Mouse (Mus musculus) MEL (cell line): ENCODE results near the gene BC035947. TPM values are rescaled to one million over a fixed set of nuclear protein-coding genes. Genes with fewer than 3 reads are reported as not detected.
"Not testable (repeated sequence)": the region's sequence is repeated elsewhere in the genome, so short reads cannot be mapped to it uniquely, and the experiment has no call there.

Experiments
- DNase-seq: peaks from one replicate; pipeline ENCODE4 v3.0.0; 2011; ENCODE audit warnings: low read depth, low spot score
- H3K27ac ChIP-seq: 2 replicates; pipeline ENCODE4 v1.5.1; 2012; ENCODE audit warnings: low read depth, mild to moderate bottlenecking, control low read depth, low read length, moderate library complexity; ENCODE audit not compliant: control insufficient read depth
- H3K27me3 ChIP-seq, 2 experiments: fragments of 150-350 bp in 1 of 2; sonication (generic) in 1 of 2; 2 replicates each; pipeline ENCODE4 v1.6.1; 2012; ENCODE audit warnings: low read length in 2 of 2, mild to moderate bottlenecking in 2 of 2, improper control_type of control experiment in 1 of 2, moderate library complexity in 1 of 2; ENCODE audit not compliant: insufficient read depth in 2 of 2, control insufficient read depth in 1 of 2
- H3K36me3 ChIP-seq, 2 experiments: 2 replicates each; pipeline ENCODE4 v1.6.1; 2012 to 2014; ENCODE audit warnings: low read length in 2 of 2, improper control_type of control experiment in 1 of 2, inconsistent platforms in 1 of 2, mild to moderate bottlenecking in 1 of 2; ENCODE audit not compliant: insufficient read depth in 2 of 2, control insufficient read depth in 1 of 2
- H3K4me1 ChIP-seq, 2 experiments: fragments of 150-350 bp in 1 of 2; sonication (generic) in 1 of 2; 2 replicates each; pipeline ENCODE4 v1.6.1; 2012; ENCODE audit warnings: low read length in 2 of 2, improper control_type of control experiment in 1 of 2, mild to moderate bottlenecking in 1 of 2; ENCODE audit not compliant: insufficient read depth in 2 of 2, control insufficient read depth in 1 of 2
- H3K4me3 ChIP-seq, 2 experiments: fragments of 150-350 bp in 1 of 2; sonication (generic) in 1 of 2; 2 replicates each; pipeline ENCODE4 v1.5.1; 2012; ENCODE audit warnings: low read depth in 2 of 2, low read length in 2 of 2, mild to moderate bottlenecking in 2 of 2, moderate library complexity in 2 of 2, control low read depth in 1 of 2, improper control_type of control experiment in 1 of 2; ENCODE audit not compliant: control insufficient read depth in 1 of 2, insufficient read depth in 1 of 2
- H3K79me2 ChIP-seq: 2 replicates; pipeline ENCODE4 v1.6.1; 2012; ENCODE audit warnings: mild to moderate bottlenecking, low read length, moderate library complexity; ENCODE audit not compliant: control insufficient read depth, poor library complexity, insufficient read depth
- H3K9ac ChIP-seq: 2 replicates; pipeline ENCODE4 v1.6.1; 2012; ENCODE audit warnings: low read depth, mild to moderate bottlenecking, control low read depth, low read length, moderate library complexity; ENCODE audit not compliant: control insufficient read depth, poor library complexity, severe bottlenecking
- H3K9me3 ChIP-seq: fragments of 150-350 bp; sonication (generic); replicated peaks from 2 replicates; pipeline ENCODE4 v1.6.1; 2012; ENCODE audit warnings: mild to moderate bottlenecking, low read length, improper control_type of control experiment, moderate library complexity; ENCODE audit not compliant: insufficient read depth
- CTCF ChIP-seq, 3 experiments: IDR thresholded peaks in 2 of 3; conservative IDR thresholded peaks in 1 of 3; 2 replicates each; pipeline ENCODE4 v1.5.1; 2011 to 2012; ENCODE audit warnings: low read length in 3 of 3, low read depth in 2 of 3, mild to moderate bottlenecking in 2 of 3, improper control_type of control experiment in 1 of 3, inconsistent platforms in 1 of 3, mixed read lengths in 1 of 3, moderate library complexity in 1 of 3; ENCODE audit not compliant: control insufficient read depth in 1 of 3, insufficient read depth in 1 of 3, poor library complexity in 1 of 3, severe bottlenecking in 1 of 3
- ETS1 ChIP-seq: IDR thresholded peaks from 2 replicates; pipeline ENCODE4 v1.6.1; 2012; ENCODE audit warnings: low read depth, mild to moderate bottlenecking, inconsistent platforms, low read length, improper control_type of control experiment, moderate library complexity
- GATA1 ChIP-seq: IDR thresholded peaks from 2 replicates; pipeline ENCODE4 v1.6.1; 2011; ENCODE audit warnings: low read depth, low read length, improper control_type of control experiment
- MAX ChIP-seq: IDR thresholded peaks from 2 replicates; pipeline ENCODE4 v1.6.1; 2011; ENCODE audit warnings: low read length, improper control_type of control experiment
- MAZ ChIP-seq: IDR thresholded peaks from 2 replicates; pipeline ENCODE4 v1.6.1; 2012; ENCODE audit warnings: low read depth, mild to moderate bottlenecking, inconsistent platforms, low read length, improper control_type of control experiment
- NELFE ChIP-seq: IDR thresholded peaks from 2 replicates; pipeline ENCODE4 v1.6.1; 2011; ENCODE audit warnings: low read depth, low read length, improper control_type of control experiment
- NRF1 ChIP-seq: IDR thresholded peaks from 2 replicates; pipeline ENCODE4 v1.6.1; 2014; ENCODE audit warnings: low read depth, mild to moderate bottlenecking, inconsistent platforms, low read length, improper control_type of control experiment, moderate library complexity; ENCODE audit not compliant: poor library complexity, insufficient read depth, severe bottlenecking
- POLR2AphosphoS2 ChIP-seq: IDR thresholded peaks from 2 replicates; pipeline ENCODE4 v1.6.1; 2011; ENCODE audit warnings: low read length, improper control_type of control experiment
- POLR2AphosphoS5 ChIP-seq: IDR thresholded peaks from 2 replicates; pipeline ENCODE4 v1.6.1; 2012; ENCODE audit warnings: low read depth, borderline replicate concordance, mild to moderate bottlenecking, inconsistent platforms, low read length, moderate library complexity, mixed read lengths
- SIN3A ChIP-seq: IDR thresholded peaks from 2 replicates; pipeline ENCODE4 v1.6.1; 2012; ENCODE audit warnings: low read length, improper control_type of control experiment, inconsistent platforms
- SMC3 ChIP-seq: IDR thresholded peaks from 2 replicates; pipeline ENCODE4 v1.6.1; 2011; ENCODE audit warnings: low read depth, low read length, improper control_type of control experiment
- USF2 ChIP-seq, 2 experiments: IDR thresholded peaks; 2 replicates each; pipeline ENCODE4 v1.6.1; 2011 to 2012; ENCODE audit warnings: improper control_type of control experiment in 2 of 2, low read length in 2 of 2, borderline replicate concordance in 1 of 2, inconsistent platforms in 1 of 2, low read depth in 1 of 2, mild to moderate bottlenecking in 1 of 2; ENCODE audit not compliant: insufficient read depth in 1 of 2
- polyA plus RNA-seq, 2 experiments: library from polyadenylated mRNA; stranded (reverse) in 1 of 2; unstranded in 1 of 2; fragments of >175 nt in 1 of 2; fragments of >200 nt in 1 of 2; gene quantifications; 2 replicates each; pipeline versions ENCODE4 v1.2.1 to v1.2.4; 2012; ENCODE audit warnings: low replicate concordance in 2 of 2, low read depth in 1 of 2; ENCODE audit not compliant: insufficient read length in 2 of 2, insufficient read depth in 1 of 2, missing spikeins in 1 of 2
- total RNA-seq: library from RNA; depleted of rRNA; stranded (reverse); fragments of 300-350 nt; gene quantifications from 2 replicates; pipeline ENCODE4 v1.2.3, GENCODE M21; 2012

The BC035947 gene
- total and polyA plus RNA-seq, 3 experiments, result not detected

DNA sequence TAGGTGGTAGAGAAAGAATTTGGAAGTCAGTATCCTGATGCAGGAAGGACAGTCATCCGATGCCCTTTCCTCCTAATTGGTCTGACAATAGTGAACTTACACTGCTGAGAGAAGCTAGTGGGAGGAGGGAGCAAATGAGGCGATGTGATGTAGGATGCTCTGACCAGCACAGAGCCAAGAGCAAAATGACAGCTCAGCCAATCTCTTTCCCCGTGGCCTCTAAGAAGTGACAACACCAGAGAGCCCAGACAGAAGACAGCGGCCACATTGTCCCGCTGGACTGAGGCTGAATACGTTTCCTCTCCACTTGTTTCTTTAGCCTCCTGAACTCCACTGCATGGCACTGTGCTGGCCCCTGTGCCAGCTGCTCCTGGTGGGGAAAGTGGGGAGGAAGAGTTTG is 37.0 kb upstream of the BC035947 start:
- no peaks in the 10 kb centered on the region for H3K79me2 ChIP-seq
- no peak overlapping the region for H3K27ac ChIP-seq
- H3K36me3 ChIP-seq, result no peaks in the 10 kb centered on the region
- H3K9ac ChIP-seq, result no peak overlapping the region
- no peaks in the 10 kb centered on the region for H3K27me3 ChIP-seq
- TF ChIP-seq SIN3A, result no peak
- TF ChIP-seq USF2 (IDR thresholded peaks at IDR 0.05; ENCODE audit: borderline replicate concordance in 1 of 2, insufficient read depth in 1 of 2, low read depth in 1 of 2, low read length in 2 of 2), result no peak
- TF ChIP-seq POLR2AphosphoS5, result no peak
- TF ChIP-seq MAZ, result no peak
- TF ChIP-seq MAX, result no peak
- no peak for TF ChIP-seq CTCF (IDR thresholded peaks at IDR 0.05 in 2 of 3, conservative IDR thresholded peaks at IDR 0.05 in 1 of 3; ENCODE audit: control insufficient read depth in 1 of 3, insufficient read depth in 1 of 3, low read depth in 2 of 3, low read length in 3 of 3, poor library complexity in 1 of 3, severe bottlenecking in 1 of 3)
- TF ChIP-seq SMC3, result no peak
- H3K4me1 ChIP-seq, result no peaks in the 10 kb centered on the region
- no peak for DNase-seq
- H3K9me3 ChIP-seq, result no peaks in the 10 kb centered on the region
- no peak overlapping the region for H3K4me3 ChIP-seq

DNA sequence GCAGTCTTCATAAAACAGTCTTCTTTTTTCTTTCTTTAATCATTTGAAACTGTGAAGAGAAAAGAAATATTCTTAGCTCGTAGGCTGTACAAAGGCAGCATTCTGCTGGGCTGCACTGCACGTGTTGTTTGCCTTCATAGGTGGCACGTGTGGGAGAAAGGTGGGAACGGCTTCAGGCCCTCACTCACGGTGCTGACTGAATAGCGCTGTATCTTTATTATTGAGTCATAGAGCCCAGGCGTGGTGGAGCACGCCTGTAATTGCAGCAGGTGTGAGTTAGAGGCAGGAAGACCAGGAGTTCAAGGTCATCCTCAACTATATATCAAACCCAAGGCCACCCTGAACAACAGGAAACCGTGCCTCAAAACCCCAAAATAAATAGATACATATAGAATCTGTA is 34.3 kb upstream of the BC035947 start:
- no peaks in the 10 kb centered on the region for H3K36me3 ChIP-seq
- H3K4me1 ChIP-seq, result no peaks in the 10 kb centered on the region
- DNase-seq, result no peak
- no peaks in the 10 kb centered on the region for H3K79me2 ChIP-seq
- H3K4me3 ChIP-seq, result no peak overlapping the region
- H3K9me3 ChIP-seq, result no peaks in the 10 kb centered on the region
- no peak for TF ChIP-seq POLR2AphosphoS5
- no peak for TF ChIP-seq POLR2AphosphoS2
- TF ChIP-seq NRF1, result no peak
- TF ChIP-seq, all 39 proteins: peak for 0
- Histone ChIP-seq H3K9ac (no peak overlapping the region), H3K27me3 (no peaks in the 10 kb centered on the region), H3K27ac (no peak overlapping the region)

DNA sequence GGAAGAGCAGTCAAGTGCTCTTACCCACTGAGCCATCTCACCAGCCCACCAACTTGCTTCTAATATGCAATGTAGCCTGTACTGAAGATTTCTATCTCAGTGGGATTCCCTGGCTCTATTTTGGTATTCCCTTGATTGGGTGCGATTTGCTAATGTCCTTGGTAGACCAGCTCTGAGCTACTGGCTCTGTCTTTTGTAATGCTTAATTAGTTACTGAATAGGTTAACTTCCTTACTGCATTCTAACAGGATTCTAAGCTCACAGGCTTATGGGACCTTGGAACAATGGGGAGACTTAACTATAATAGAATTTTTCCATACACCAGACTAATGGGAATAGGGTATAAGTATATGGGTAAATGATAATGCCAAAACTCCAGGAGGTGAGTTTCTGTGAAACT is 31.7 kb upstream of the BC035947 start:
- not testable (repeated sequence) for H3K36me3 ChIP-seq, H3K9me3 ChIP-seq, H3K4me3 ChIP-seq, H3K27me3 ChIP-seq, H3K27ac ChIP-seq, H3K4me1 ChIP-seq, DNase-seq, H3K9ac ChIP-seq, H3K79me2 ChIP-seq

DNA sequence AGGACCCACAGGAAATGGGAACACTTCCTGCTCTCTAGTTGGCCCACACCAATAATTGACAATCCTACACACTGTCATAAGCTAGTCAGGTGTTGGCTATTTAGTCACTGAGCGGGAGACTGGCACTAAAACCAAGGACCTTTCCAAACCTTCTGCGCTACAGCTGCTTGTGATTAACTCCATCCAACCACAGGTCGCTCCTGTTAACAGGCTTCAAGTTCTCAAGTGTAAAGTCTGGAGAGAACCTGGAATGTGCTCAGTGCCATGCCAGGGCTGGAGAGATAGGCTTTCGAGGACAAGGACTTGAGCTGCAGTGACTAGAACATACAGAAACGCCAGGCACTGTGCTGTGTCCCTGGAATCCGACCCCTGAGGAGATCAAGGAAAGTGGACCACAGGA is 27.2 kb upstream of the BC035947 start:
- no peaks in the 10 kb centered on the region for H3K9me3 ChIP-seq
- H3K36me3 ChIP-seq, result no peaks in the 10 kb centered on the region
- no peak overlapping the region for H3K9ac ChIP-seq
- no peak overlapping the region for H3K27ac ChIP-seq
- no peaks in the 10 kb centered on the region for H3K79me2 ChIP-seq
- H3K4me3 ChIP-seq, result no peak overlapping the region
- DNase-seq, result no peak
- no peaks in the 10 kb centered on the region for H3K27me3 ChIP-seq
- TF ChIP-seq ETS1 (no peak), GATA1 (no peak), NELFE (no peak)
- H3K4me1 ChIP-seq, result peaks cover 0 to 4% of the 10 kb centered on the region in 2 experiments; a peak in 2 of 4 replicates
